Mouse (Mus musculus) neural tube, embryonic 12.5 days (tissue): ENCODE data around the gene Zfp428. TPM values are rescaled to one million over a fixed set of nuclear protein-coding genes. Genes with fewer than 3 reads are reported as not detected.
A peak's percentile ranks its signal among the peaks of the same experiment; 100 is the strongest.

Experiments
- ATAC-seq: fragments of 200-750 bp; cut with Nextera tagmentation; 2 replicates; pipeline ENCODE4 v1.8.0; 2017; ENCODE audit warnings: low read depth, mild to moderate bottlenecking, moderate TSS enrichment, moderate library complexity; ENCODE audit not compliant: low FRiP score
- H3K27ac ChIP-seq: fragments of 300-500 bp; sonication (generic); 2 replicates; pipeline ENCODE4 v1.5.1; 2016
- H3K27me3 ChIP-seq: fragments of 300-500 bp; sonication (generic); replicated peaks from 2 replicates; pipeline ENCODE4 v1.6.1; 2016; ENCODE audit warnings: mild to moderate bottlenecking
- H3K36me3 ChIP-seq: fragments of 300-500 bp; sonication (generic); 2 replicates; pipeline ENCODE4 v1.6.1; 2016; ENCODE audit warnings: mild to moderate bottlenecking
- H3K4me1 ChIP-seq: fragments of 300-500 bp; sonication (generic); 2 replicates; pipeline ENCODE4 v1.6.1; 2016
- H3K4me2 ChIP-seq: fragments of 300-500 bp; sonication (generic); replicated peaks from 2 replicates; pipeline ENCODE4 v1.6.1; 2016; ENCODE audit warnings: mild to moderate bottlenecking
- H3K4me3 ChIP-seq: fragments of 300-500 bp; sonication (generic); 2 replicates; pipeline ENCODE4 v1.5.1; 2016
- H3K9ac ChIP-seq: fragments of 300-500 bp; sonication (generic); 2 replicates; pipeline ENCODE4 v1.6.1; 2016; ENCODE audit warnings: mild to moderate bottlenecking
- H3K9me3 ChIP-seq: fragments of 300-500 bp; sonication (generic); 2 replicates; pipeline ENCODE4 v1.6.1; 2016; ENCODE audit warnings: mild to moderate bottlenecking
- WGBS: fragments of 180-500 bp; shearing (Covaris S2); methylation state at CpG from one replicate; pipeline ENCODE4 v1.1.7; 2016; 5-methylcytosine and 5-hydroxymethylcytosine counted together
- polyA plus RNA-seq: library from polyadenylated mRNA; unstranded; fragments of >200 nt; fragmentation: Nextera tagmentation; extraction: Ambion mirVana; gene quantifications from 2 replicates; pipeline ENCODE4 v1.2.1, GENCODE M21; 2016

The Zfp428 gene
- polyA plus RNA-seq, 1 experiment from 2014 or later, result 172 TPM

DNA sequence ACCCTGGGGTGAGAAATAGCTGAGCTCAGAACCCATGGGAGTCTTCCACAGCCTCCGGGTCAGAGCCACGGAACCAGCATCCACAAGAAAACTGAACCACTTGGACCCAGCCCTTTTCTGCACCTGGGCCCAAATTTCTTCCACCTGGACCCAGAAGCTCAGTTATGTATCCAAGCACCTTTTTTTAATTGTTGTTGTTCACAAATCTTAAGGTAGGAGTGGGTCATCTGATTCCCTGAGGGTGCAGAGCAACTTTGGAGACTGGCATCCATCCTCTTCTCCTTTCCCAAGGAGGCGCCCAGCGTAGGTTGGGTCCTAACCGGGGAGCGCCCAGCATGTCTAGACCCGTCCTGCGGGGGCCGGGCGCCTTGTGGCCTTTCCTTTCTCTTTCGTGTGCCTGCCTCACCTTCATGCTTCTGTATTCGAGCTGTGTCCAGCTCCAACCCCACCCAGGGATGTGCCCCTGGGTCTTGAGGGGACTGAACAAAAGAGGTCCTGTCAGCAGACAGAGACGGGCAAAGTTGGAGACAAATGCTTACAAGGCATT lies 39.3 kb downstream of the Zfp428 start, which contains the start of the genes Pinlyp and Xrcc1:
TSS of gene Pinlyp (minus strand) at position 51 of the 547 bp plus-strand sequence.
TSS of gene Xrcc1 (plus strand) at position 222 of the 547 bp plus-strand sequence.
- H3K4me1 ChIP-seq, result peaks cover 17% of the 10 kb centered on the region
- peak within 1 kb of the TSS; percentile 81 for H3K4me2 ChIP-seq
- H3K9me3 ChIP-seq, result no peaks in the 10 kb centered on the region
- H3K36me3 ChIP-seq, result peaks cover 14% of the 10 kb centered on the region
- ATAC-seq, result 0 out of 2 replicates have a peak, but pooled peaks have one; percentile 12
- peak within 1 kb of the TSS; percentile 74 for H3K9ac ChIP-seq
- no peaks in the 10 kb centered on the region for H3K27me3 ChIP-seq
- no peak within 1 kb of the TSS for H3K27ac ChIP-seq
- peak within 1 kb of the TSS; percentile 76 for H3K4me3 ChIP-seq
- 34% methylated on average over 13 of the region's 13 CpGs for WGBS

DNA sequence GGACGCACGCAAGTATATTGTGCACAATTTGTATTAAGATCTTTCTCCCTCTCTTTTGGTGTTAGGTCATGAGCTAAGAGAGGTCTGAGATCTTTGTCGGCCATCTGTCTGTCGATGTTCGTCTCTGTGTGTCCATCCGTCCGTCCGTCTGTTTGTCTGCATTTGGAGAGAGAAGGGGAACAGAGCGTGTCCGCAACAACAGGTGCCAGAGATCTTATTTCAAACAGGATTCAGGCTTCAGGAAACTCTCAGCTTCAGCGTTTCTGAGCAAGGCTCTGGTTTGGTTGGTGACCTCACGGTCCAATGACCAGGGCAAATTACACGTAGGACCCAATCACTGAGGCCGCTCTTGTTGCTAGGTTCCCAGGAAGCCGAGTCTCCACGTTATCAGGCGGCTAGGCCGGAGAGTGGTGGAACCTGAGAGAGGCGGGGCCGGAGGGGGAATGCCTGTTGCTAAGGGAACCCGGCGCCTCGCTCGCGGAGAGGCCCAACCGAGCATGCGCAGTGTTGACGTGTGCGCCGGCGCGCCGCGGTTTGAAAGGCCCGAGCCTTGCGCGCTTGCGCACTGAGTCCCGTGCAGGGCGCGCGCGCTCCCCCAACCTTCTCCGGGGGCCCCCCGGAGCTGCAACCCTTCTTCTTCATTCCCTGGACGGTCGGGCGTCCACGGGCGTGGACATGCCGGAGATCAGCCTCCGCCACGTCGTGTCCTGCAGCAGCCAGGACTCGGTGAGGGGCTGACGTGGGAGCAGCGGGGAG lies 40.0 kb downstream of the Zfp428 start:
- H3K4me3 ChIP-seq, result peak overlapping the region; percentile 76
- no peaks in the 10 kb centered on the region for H3K27me3 ChIP-seq
- peak overlapping the region; percentile 81 for H3K4me2 ChIP-seq
- under 1% methylated on average over 57 of the region's 57 CpGs for WGBS
- no peaks in the 10 kb centered on the region for H3K9me3 ChIP-seq
- peaks cover 16% of the 10 kb centered on the region for H3K36me3 ChIP-seq
- H3K4me1 ChIP-seq, result peaks cover 17% of the 10 kb centered on the region
- H3K9ac ChIP-seq, result peak overlapping the region; percentile 74
- ATAC-seq, result peak; percentile 96
- no peak overlapping the region for H3K27ac ChIP-seq

DNA sequence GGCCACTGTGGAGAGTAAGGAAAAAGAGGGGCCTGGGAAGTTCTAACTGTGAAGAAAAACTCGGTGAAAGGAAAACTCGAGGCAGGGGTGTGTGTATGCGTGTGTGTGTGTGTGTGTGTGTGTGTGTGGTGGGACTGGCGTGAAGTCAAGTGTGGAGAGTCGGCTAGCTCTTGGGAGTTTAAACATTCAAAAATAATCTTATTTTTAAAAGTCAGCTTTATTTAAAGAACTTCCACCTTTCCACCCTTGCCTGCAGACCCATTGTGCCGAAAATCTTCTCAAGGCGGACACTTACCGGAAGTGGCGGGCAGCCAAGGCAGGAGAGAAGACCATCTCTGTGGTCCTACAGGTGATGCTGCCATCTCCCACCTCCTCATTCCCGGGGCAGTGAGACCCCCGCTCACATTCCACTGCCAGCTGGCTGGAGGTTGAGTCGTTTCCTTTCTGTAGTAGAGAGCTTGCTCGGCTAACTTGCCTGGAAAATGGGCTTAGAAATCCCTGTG lies 40.8 kb downstream of the Zfp428 start:
- peak overlapping the region; percentile 74 for H3K9ac ChIP-seq
- H3K27me3 ChIP-seq, result no peaks in the 10 kb centered on the region
- no peaks in the 10 kb centered on the region for H3K9me3 ChIP-seq
- H3K4me1 ChIP-seq, result peaks cover 17% of the 10 kb centered on the region
- H3K36me3 ChIP-seq, result peaks cover 24% of the 10 kb centered on the region
- H3K4me2 ChIP-seq, result peak overlapping the region; percentile 81
- ATAC-seq, result peak; percentile 23
- WGBS, result 34% methylated on average over 13 of the region's 13 CpGs
- peak overlapping the region; percentile 76 for H3K4me3 ChIP-seq
- H3K27ac ChIP-seq, result no peak overlapping the region

DNA sequence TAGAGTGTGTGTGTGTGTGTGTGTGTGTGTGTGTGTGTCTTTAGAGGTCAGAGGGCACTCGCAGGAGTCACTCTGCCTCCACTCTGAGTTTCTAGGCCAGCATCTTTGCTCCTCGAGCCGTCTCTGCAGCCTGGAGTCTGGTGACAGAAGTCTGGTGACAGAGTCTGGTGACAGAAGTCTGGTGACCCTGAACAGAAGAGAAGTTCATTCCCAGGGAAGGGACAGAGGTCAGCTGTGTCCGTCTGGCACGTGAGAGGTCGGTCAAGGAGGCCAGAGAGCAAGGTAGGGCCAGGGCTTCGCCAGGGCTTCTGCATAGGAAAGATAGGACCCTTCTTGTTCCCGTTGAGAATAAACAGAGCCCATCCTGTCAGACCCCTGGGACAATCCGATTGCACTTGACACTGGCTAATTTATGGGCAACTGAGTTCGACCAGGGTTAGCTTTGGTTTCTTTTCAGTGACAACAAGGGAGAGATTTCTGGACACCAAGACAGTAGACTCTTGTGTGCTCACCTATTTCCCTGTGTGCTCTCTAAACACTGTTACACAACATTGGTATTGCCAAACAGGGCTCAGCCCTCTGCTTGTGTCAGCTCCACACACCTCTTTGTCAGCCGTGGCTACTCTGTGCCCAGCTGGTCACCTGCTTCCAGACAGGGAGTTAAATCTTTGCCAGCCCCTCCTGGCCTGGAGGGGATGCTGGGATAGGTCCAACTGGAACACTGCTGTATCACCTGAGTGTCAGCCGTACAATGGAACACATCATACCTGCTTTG lies 45.4 kb downstream of the Zfp428 start:
- Histone ChIP-seq H3K4me2 (no peak overlapping the region), H3K9me3 (no peaks in the 10 kb centered on the region), H3K9ac (no peak overlapping the region), H3K27me3 (no peaks in the 10 kb centered on the region), H3K27ac (no peak overlapping the region), H3K4me3 (no peak overlapping the region), H3K36me3 (peaks cover 50% of the 10 kb centered on the region), H3K4me1 (peaks cover 10% of the 10 kb centered on the region)
- WGBS, result 86% methylated on average over 12 of the region's 12 CpGs
- no peak for ATAC-seq

DNA sequence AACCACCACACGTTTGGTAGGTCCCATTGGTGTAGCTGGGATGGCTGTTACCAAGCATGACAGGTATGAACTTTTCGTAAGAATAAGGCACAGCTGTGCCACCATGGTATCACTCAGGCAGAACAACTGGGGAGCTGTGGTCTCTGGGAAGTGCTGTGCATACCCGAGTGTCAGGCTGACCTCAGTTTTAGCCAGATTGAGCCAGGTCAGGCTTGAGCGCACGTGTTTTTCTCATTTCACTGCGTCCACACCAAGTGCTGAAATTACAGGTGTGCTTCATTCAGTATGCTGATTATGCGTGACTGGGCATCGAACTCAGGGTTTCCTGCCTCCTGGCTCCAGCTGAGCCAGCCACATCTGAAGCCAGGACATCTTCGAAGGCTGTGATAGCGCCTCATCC lies 49.0 kb downstream of the Zfp428 start:
- Histone ChIP-seq H3K9me3 (no peaks in the 10 kb centered on the region), H3K27me3 (no peaks in the 10 kb centered on the region), H3K36me3 (peaks cover 62% of the 10 kb centered on the region), H3K9ac (no peak overlapping the region), H3K4me1 (no peaks in the 10 kb centered on the region), H3K4me2 (no peak overlapping the region), H3K4me3 (no peak overlapping the region), H3K27ac (no peak overlapping the region)
- WGBS, result 94% methylated on average over 10 of the region's 10 CpGs
- ATAC-seq, result no peak

DNA sequence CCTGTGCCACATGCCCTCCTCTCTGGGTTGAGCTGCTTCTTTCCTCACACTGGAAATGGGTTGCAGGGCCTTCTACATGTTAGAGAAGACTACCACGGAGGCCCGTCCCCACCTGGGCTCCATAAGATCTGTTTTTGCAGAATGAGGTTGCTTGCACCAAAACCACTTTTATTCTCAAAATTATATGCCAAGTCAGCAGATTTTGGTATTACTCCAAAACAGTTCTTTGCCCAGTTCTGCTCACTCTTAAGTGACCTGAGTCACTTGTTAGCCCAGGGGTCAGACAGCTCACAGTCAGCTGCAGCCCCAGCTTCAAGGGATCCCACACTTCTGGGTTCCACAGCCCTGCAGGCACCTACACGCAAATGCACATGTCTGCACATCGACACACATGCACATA lies 54.6 kb downstream of the Zfp428 start:
- ATAC-seq, result no peak
- Histone ChIP-seq H3K27me3 (no peaks in the 10 kb centered on the region), H3K36me3 (peaks cover 59% of the 10 kb centered on the region), H3K4me1 (no peaks in the 10 kb centered on the region), H3K4me2 (no peak overlapping the region), H3K4me3 (no peak overlapping the region), H3K9me3 (no peaks in the 10 kb centered on the region), H3K9ac (no peak overlapping the region), H3K27ac (no peak overlapping the region)
- WGBS, result 89% methylated on average over 4 of the region's 4 CpGs

DNA sequence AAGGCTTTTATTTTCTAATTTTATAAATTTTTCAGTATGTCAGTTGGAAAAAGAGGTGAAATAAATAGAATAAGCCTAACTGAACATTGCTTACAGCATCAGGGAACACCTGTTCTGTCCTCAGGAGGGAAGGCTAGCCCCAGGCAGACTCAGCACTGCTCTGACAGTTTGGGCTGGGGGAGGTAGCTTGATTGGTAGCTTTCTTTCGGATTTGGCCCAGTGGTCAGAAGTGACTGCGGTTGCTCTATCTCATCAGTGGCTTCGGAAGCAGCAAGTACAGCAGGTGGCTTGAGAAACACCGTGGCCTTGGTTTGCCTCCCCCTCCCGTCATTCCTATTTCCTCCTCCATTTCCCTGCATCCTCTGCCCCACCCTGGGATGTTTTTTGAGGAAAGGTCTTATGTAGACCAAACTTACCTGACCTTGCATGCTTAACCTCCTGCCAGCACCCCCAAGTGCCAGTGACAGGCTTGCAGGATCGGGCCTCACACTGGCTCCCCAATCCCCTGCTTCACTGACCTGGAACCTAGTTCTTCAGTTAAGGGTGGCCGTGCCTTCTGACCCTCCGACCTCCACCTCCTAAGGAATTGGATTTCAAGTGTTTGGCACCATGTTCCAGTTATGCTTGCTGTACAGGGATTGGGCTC lies 56.5 kb downstream of the Zfp428 start:
- Histone ChIP-seq H3K36me3 (peaks cover 75% of the 10 kb centered on the region), H3K9ac (no peak overlapping the region), H3K27me3 (no peaks in the 10 kb centered on the region), H3K4me3 (no peak overlapping the region), H3K9me3 (no peaks in the 10 kb centered on the region), H3K4me1 (no peaks in the 10 kb centered on the region), H3K4me2 (no peak overlapping the region), H3K27ac (no peak overlapping the region)
- no peak for ATAC-seq
- 94% methylated on average over 8 of the region's 8 CpGs for WGBS

DNA sequence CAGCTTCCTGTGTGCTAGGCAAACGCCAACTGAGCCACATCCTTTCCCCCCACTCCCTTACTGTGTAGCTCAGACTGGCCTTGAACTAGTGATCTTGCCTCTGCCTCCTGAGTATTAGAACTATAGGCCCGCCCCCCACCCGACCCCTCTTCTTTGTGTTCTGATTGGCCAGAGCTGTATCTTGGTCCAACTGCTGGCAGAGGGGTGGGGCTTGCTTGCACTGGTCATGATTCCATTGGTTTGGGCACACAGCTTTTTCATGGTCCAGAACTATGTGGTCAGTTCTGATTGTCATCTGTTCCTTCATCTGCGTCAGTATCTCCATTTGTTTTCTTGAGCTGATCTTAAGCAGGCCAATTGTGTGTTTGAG lies 57.0 kb downstream of the Zfp428 start:
- H3K36me3 ChIP-seq, result peaks cover 76% of the 10 kb centered on the region
- no peaks in the 10 kb centered on the region for H3K9me3 ChIP-seq
- H3K4me3 ChIP-seq, result no peak overlapping the region
- no peak overlapping the region for H3K9ac ChIP-seq
- H3K4me1 ChIP-seq, result no peaks in the 10 kb centered on the region
- no peak overlapping the region for H3K4me2 ChIP-seq
- H3K27me3 ChIP-seq, result no peaks in the 10 kb centered on the region
- WGBS, result 93% methylated on average over 4 of the region's 4 CpGs
- no peak overlapping the region for H3K27ac ChIP-seq
- no peak for ATAC-seq

DNA sequence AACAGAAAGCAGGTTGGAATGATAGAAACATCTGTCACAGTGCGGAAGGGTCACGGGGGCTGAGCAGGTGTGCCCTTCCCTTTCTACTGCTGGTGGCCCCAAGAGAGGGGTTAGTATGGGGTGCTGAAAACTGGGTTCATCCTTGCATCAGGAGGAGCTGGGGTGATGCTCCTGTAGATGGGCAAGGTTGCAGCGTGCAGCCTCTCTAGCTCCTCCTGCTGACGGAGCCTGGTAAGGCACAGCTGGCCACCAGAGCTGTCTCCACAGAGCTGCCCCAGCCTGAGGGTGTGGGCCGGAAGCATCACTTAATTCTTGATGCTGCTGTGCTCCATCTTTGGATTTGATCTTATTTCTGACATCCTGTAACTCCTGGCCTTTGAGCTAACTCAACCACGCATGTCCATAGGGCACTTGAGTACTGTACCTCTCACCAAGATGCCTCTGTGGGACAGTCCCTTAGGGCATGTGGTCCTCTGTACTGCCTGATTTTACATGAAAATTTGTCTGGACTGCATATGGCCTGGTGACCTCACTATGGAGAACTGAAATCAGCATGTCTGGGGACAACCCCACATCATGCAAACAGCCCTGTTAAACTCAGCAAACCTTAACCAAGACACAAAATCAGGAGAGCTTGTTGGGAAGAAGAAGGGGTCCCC lies 57.9 kb downstream of the Zfp428 start:
- WGBS, result 64% methylated on average over 6 of the region's 6 CpGs
- H3K27ac ChIP-seq, result no peak overlapping the region
- no peaks in the 10 kb centered on the region for H3K9me3 ChIP-seq
- H3K4me2 ChIP-seq, result no peak overlapping the region
- no peaks in the 10 kb centered on the region for H3K4me1 ChIP-seq
- no peaks in the 10 kb centered on the region for H3K27me3 ChIP-seq
- H3K4me3 ChIP-seq, result no peak overlapping the region
- peaks cover 74% of the 10 kb centered on the region for H3K36me3 ChIP-seq
- H3K9ac ChIP-seq, result no peak overlapping the region
- no peak for ATAC-seq
